Mouse (Mus musculus) hindbrain, embryonic 14.5 days (tissue): Measurements from ENCODE around the gene Cspg4. TPM values are rescaled to one million over a fixed set of nuclear protein-coding genes. Genes with fewer than 3 reads are reported as not detected.

Experiments used
- ATAC-seq: fragments of 200-750 bp; cut with Nextera tagmentation; 2 replicates; pipeline ENCODE4 v1.8.0; 2017; ENCODE audit warnings: moderate number of reproducible peaks, mild to moderate bottlenecking, moderate TSS enrichment, moderate library complexity; ENCODE audit not compliant: low FRiP score
- DNase-seq: peaks from one replicate; pipeline ENCODE4 v3.0.0-alpha.2; 2015; ENCODE audit warnings: low spot score
- H3K27ac ChIP-seq: fragments of 300-500 bp; sonication (generic); 2 replicates; pipeline ENCODE4 v1.5.1; 2014; ENCODE audit warnings: mild to moderate bottlenecking, moderate library complexity
- H3K27me3 ChIP-seq: fragments of 300-500 bp; sonication (generic); 2 replicates; pipeline ENCODE4 v1.6.1; 2014; ENCODE audit warnings: mild to moderate bottlenecking, low read length, mixed read lengths; ENCODE audit not compliant: control insufficient read depth, insufficient read depth
- H3K36me3 ChIP-seq: fragments of 300-500 bp; sonication (generic); replicated peaks from 2 replicates; pipeline ENCODE4 v1.6.1; 2014; ENCODE audit not compliant: control insufficient read depth, insufficient read depth
- H3K4me1 ChIP-seq: fragments of 300-500 bp; sonication (generic); replicated peaks from 2 replicates; pipeline ENCODE4 v1.6.1; 2014; ENCODE audit warnings: antibody characterized with exemption, low read length, mixed read lengths; ENCODE audit not compliant: control insufficient read depth, insufficient read depth
- H3K4me2 ChIP-seq: fragments of 300-500 bp; sonication (generic); replicated peaks from 2 replicates; pipeline ENCODE4 v1.6.1; 2014; ENCODE audit warnings: mild to moderate bottlenecking, moderate library complexity
- H3K4me3 ChIP-seq: fragments of 300-500 bp; sonication (generic); replicated peaks from 2 replicates; pipeline ENCODE4 v1.5.1; 2014; ENCODE audit warnings: mild to moderate bottlenecking, low read length
- H3K9ac ChIP-seq: fragments of 300-500 bp; sonication (generic); 2 replicates; pipeline ENCODE4 v1.6.1; 2014
- H3K9me3 ChIP-seq: fragments of 300-500 bp; sonication (generic); 2 replicates; pipeline ENCODE4 v1.6.1; 2016; ENCODE audit warnings: low read length; ENCODE audit not compliant: control insufficient read depth
- WGBS: fragments of 180-500 bp; shearing (Covaris S2); extraction: QIAGEN DNeasy Blood & Tissue Kit; methylation state at CpG from one replicate; pipeline ENCODE4 v1.1.7; 2014; 5-methylcytosine and 5-hydroxymethylcytosine counted together
- polyA plus RNA-seq: library from polyadenylated mRNA; unstranded; fragments of >200 nt; fragmentation: Nextera tagmentation; extraction: Ambion mirVana; gene quantifications from 2 replicates; pipeline ENCODE4 v1.2.1, GENCODE M21; 2014

Cspg4 gene
- polyA plus RNA-seq, 1 experiment from 2014 or later, result 5.5 TPM

GRCm38 (mm10) chr9:56892111-56892510 is 27.3 kb downstream of the Cspg4 start:
- Histone ChIP-seq H3K27ac (no peak overlapping the region), H3K27me3 (peaks cover 4% of the 10 kb centered on the region; the same call in 1 of the 2 replicates), H3K4me1 (peaks cover 9% of the 10 kb centered on the region; the same call in 1 of the 2 replicates), H3K4me3 (no peak overlapping the region), H3K4me2 (no peak overlapping the region), H3K9ac (no peak overlapping the region), H3K9me3 (no peaks in the 10 kb centered on the region), H3K36me3 (no peaks in the 10 kb centered on the region)
- 89% methylated on average over 10 of the region's 10 CpGs for WGBS
- DNase-seq, result no peak
- no peak for ATAC-seq

GRCm38 (mm10) chr9:56893313-56893712 is 28.5 kb downstream of the Cspg4 start:
- Histone ChIP-seq H3K27ac (no peak overlapping the region), H3K27me3 (peaks cover 4% of the 10 kb centered on the region; the same call in 1 of the 2 replicates), H3K9me3 (no peaks in the 10 kb centered on the region), H3K4me2 (no peak overlapping the region), H3K9ac (no peak overlapping the region), H3K4me3 (no peak overlapping the region), H3K36me3 (no peaks in the 10 kb centered on the region), H3K4me1 (peaks cover 9% of the 10 kb centered on the region; the same call in 1 of the 2 replicates)
- WGBS, result 47% methylated on average over 8 of the region's 8 CpGs
- no peak for DNase-seq
- no peak for ATAC-seq

GRCm38 (mm10) chr9:56894006-56894405 is 29.2 kb downstream of the Cspg4 start:
- Histone ChIP-seq H3K9ac (no peak overlapping the region), H3K4me2 (no peak overlapping the region), H3K4me1 (peaks cover 9% of the 10 kb centered on the region; the same call in 1 of the 2 replicates), H3K4me3 (no peak overlapping the region), H3K27me3 (peaks cover 4% of the 10 kb centered on the region; the same call in 1 of the 2 replicates), H3K9me3 (no peaks in the 10 kb centered on the region), H3K27ac (no peak overlapping the region), H3K36me3 (no peaks in the 10 kb centered on the region)
- WGBS, result 5% methylated on average over 3 of the region's 3 CpGs
- no peak for ATAC-seq
- no peak for DNase-seq

- H3K27ac ChIP-seq, result no peak overlapping the region
- no peak overlapping the region for H3K4me3 ChIP-seq
- H3K27me3 ChIP-seq, result no peaks in the 10 kb centered on the region
- no peak for ATAC-seq
- H3K36me3 ChIP-seq, result no peaks in the 10 kb centered on the region
- H3K4me2 ChIP-seq, result no peak overlapping the region
- WGBS, result 90% methylated on average over 12 of the region's 12 CpGs
- DNase-seq, result no peak
- no peaks in the 10 kb centered on the region for H3K9me3 ChIP-seq
- no peak overlapping the region for H3K9ac ChIP-seq
- peaks cover under 1% of the 10 kb centered on the region; the same call in 1 of the 2 replicates for H3K4me1 ChIP-seq
Measured at GRCm38 (mm10) chr9:56896779-56897178, 31.9 kb downstream of the Cspg4 start.

GRCm38 (mm10) chr9:56899409-56899808 is 34.6 kb downstream of the Cspg4 start:
- no peak overlapping the region for H3K4me3 ChIP-seq
- H3K27me3 ChIP-seq, result no peaks in the 10 kb centered on the region
- WGBS, result 71% methylated on average over 11 of the region's 11 CpGs
- no peaks in the 10 kb centered on the region for H3K9me3 ChIP-seq
- ATAC-seq (no peak), DNase-seq (no peak)
- H3K9ac ChIP-seq, result no peak overlapping the region
- H3K27ac ChIP-seq, result no peak overlapping the region
- H3K36me3 ChIP-seq, result no peaks in the 10 kb centered on the region
- no peaks in the 10 kb centered on the region for H3K4me1 ChIP-seq
- no peak overlapping the region for H3K4me2 ChIP-seq

- Histone ChIP-seq H3K9me3 (no peaks in the 10 kb centered on the region), H3K36me3 (no peaks in the 10 kb centered on the region), H3K9ac (no peak overlapping the region), H3K27me3 (no peaks in the 10 kb centered on the region), H3K4me3 (no peak overlapping the region), H3K4me2 (no peak overlapping the region), H3K27ac (no peak overlapping the region), H3K4me1 (no peaks in the 10 kb centered on the region)
- ATAC-seq (no peak), DNase-seq (no peak)
Measured at GRCm38 (mm10) chr9:56900060-56900459, 35.2 kb downstream of the Cspg4 start.

GRCm38 (mm10) chr9:56900571-56900970 is 35.7 kb downstream of the Cspg4 start:
- Histone ChIP-seq H3K9me3 (no peaks in the 10 kb centered on the region), H3K4me3 (no peak overlapping the region), H3K4me2 (no peak overlapping the region), H3K4me1 (no peaks in the 10 kb centered on the region), H3K27ac (no peak overlapping the region), H3K36me3 (no peaks in the 10 kb centered on the region), H3K27me3 (no peaks in the 10 kb centered on the region), H3K9ac (no peak overlapping the region)
- WGBS, result 72% methylated on average over 9 of the region's 9 CpGs
- ATAC-seq (no peak), DNase-seq (no peak)

- H3K4me1 ChIP-seq, result no peaks in the 10 kb centered on the region
- DNase-seq, result no peak
- H3K27ac ChIP-seq, result no peak overlapping the region
- 76% methylated on average over 8 of the region's 8 CpGs for WGBS
- no peak overlapping the region for H3K4me3 ChIP-seq
- H3K9ac ChIP-seq, result no peak overlapping the region
- no peak for ATAC-seq
- no peaks in the 10 kb centered on the region for H3K9me3 ChIP-seq
- H3K36me3 ChIP-seq, result no peaks in the 10 kb centered on the region
- no peaks in the 10 kb centered on the region for H3K27me3 ChIP-seq
- H3K4me2 ChIP-seq, result no peak overlapping the region
Measured at GRCm38 (mm10) chr9:56901187-56901586, 36.4 kb downstream of the Cspg4 start.

GRCm38 (mm10) chr9:56903662-56904061 is 38.8 kb downstream of the Cspg4 start:
- ATAC-seq (no peak), DNase-seq (no peak)
- Histone ChIP-seq H3K36me3 (no peaks in the 10 kb centered on the region), H3K9me3 (no peaks in the 10 kb centered on the region), H3K4me3 (no peak overlapping the region), H3K4me2 (no peak overlapping the region), H3K27ac (no peak overlapping the region), H3K27me3 (no peaks in the 10 kb centered on the region), H3K9ac (no peak overlapping the region), H3K4me1 (no peaks in the 10 kb centered on the region)
- WGBS, result 73% methylated on average over 3 of the region's 3 CpGs

- WGBS, result 87% methylated on average over 9 of the region's 9 CpGs
- Histone ChIP-seq H3K9ac (no peak overlapping the region), H3K4me1 (no peaks in the 10 kb centered on the region), H3K36me3 (no peaks in the 10 kb centered on the region), H3K27me3 (no peaks in the 10 kb centered on the region), H3K4me3 (no peak overlapping the region), H3K4me2 (no peak overlapping the region), H3K27ac (no peak overlapping the region), H3K9me3 (no peaks in the 10 kb centered on the region)
- DNase-seq, result no peak
- no peak for ATAC-seq
Measured at GRCm38 (mm10) chr9:56907549-56907948, 42.7 kb downstream of the Cspg4 start.
